Mouse (Mus musculus) liver, embryonic 11.5 days (tissue): Measurements from ENCODE around the gene Crybg1. TPM values are rescaled to one million over a fixed set of nuclear protein-coding genes. Genes with fewer than 3 reads are reported as not detected.

ENCODE experiments used
- ATAC-seq: fragments of 200-750 bp; cut with Nextera tagmentation; replicated peaks from 2 replicates; pipeline ENCODE4 v1.8.0; 2017; ENCODE audit warnings: moderate number of reproducible peaks, mild to moderate bottlenecking, moderate TSS enrichment, moderate library complexity; ENCODE audit not compliant: low FRiP score
- DNase-seq: peaks from one replicate; pipeline ENCODE4 v3.0.0-alpha.2; 2017; ENCODE audit warnings: low spot score
- H3K27ac ChIP-seq: fragments of 300-500 bp; sonication (generic); 2 replicates; pipeline ENCODE4 v1.5.1; 2014; ENCODE audit warnings: mild to moderate bottlenecking, low read depth, low read length, control low read depth
- H3K27me3 ChIP-seq: fragments of 300-500 bp; sonication (generic); replicated peaks from 2 replicates; pipeline ENCODE4 v1.6.1; 2014; ENCODE audit warnings: low read length, mixed read lengths; ENCODE audit not compliant: control insufficient read depth, insufficient read depth
- H3K36me3 ChIP-seq: fragments of 300-500 bp; sonication (generic); 2 replicates; pipeline ENCODE4 v1.6.1; 2014; ENCODE audit warnings: mild to moderate bottlenecking, low read length, moderate library complexity, mixed read lengths; ENCODE audit not compliant: control insufficient read depth, insufficient read depth
- H3K4me1 ChIP-seq: fragments of 300-500 bp; sonication (generic); replicated peaks from 2 replicates; pipeline ENCODE4 v1.6.1; 2014; ENCODE audit warnings: low read length, mixed read lengths; ENCODE audit not compliant: control insufficient read depth, insufficient read depth
- H3K4me2 ChIP-seq: fragments of 300-500 bp; sonication (generic); 2 replicates; pipeline ENCODE4 v1.6.1; 2014; ENCODE audit warnings: mild to moderate bottlenecking, control low read depth, moderate library complexity
- H3K4me3 ChIP-seq: fragments of 300-500 bp; sonication (generic); 2 replicates; pipeline ENCODE4 v1.5.1; 2014; ENCODE audit warnings: low read depth, low read length, control low read depth
- H3K9ac ChIP-seq: fragments of 300-500 bp; sonication (generic); 2 replicates; pipeline ENCODE4 v1.6.1; 2014; ENCODE audit warnings: low read depth, low read length, control low read depth
- H3K9me3 ChIP-seq: fragments of 300-500 bp; sonication (generic); 2 replicates; pipeline ENCODE4 v1.6.1; 2016; ENCODE audit warnings: low read length, inconsistent platforms, mixed read lengths; ENCODE audit not compliant: control insufficient read depth
- WGBS: fragments of 180-500 bp; shearing (Covaris S2); extraction: QIAGEN DNeasy Blood & Tissue Kit; methylation state at CpG from one replicate; pipeline ENCODE4 v1.1.7; 2014; 5-methylcytosine and 5-hydroxymethylcytosine counted together
- polyA plus RNA-seq: library from polyadenylated mRNA; unstranded; fragments of >200 nt; fragmentation: Nextera tagmentation; extraction: Ambion mirVana; gene quantifications from 2 replicates; pipeline ENCODE4 v1.2.1, GENCODE M21; 2014

Gene Crybg1
- polyA plus RNA-seq, 1 experiment from 2014 or later: 0.33 TPM

GRCm38 (mm10) chr10:44160150-44160549 lies 11.5 kb upstream of the Crybg1 start:
- no peak overlapping the region for H3K9ac ChIP-seq
- no peak overlapping the region for H3K4me2 ChIP-seq
- 50% methylated on average over 4 of the region's 4 CpGs for WGBS
- no peaks in the 10 kb centered on the region for H3K9me3 ChIP-seq
- peaks cover 3% of the 10 kb centered on the region; the same call in 1 of the 2 replicates for H3K4me1 ChIP-seq
- no peak overlapping the region for H3K27ac ChIP-seq
- DNase-seq (no peak), ATAC-seq (no peak)
- no peaks in the 10 kb centered on the region for H3K27me3 ChIP-seq
- no peak overlapping the region for H3K4me3 ChIP-seq
- H3K36me3 ChIP-seq: no peaks in the 10 kb centered on the region

GRCm38 (mm10) chr10:44157489-44157888 lies 8.8 kb upstream of the Crybg1 start:
- DNase-seq (no peak), ATAC-seq (no peak)
- Histone ChIP-seq H3K36me3 (no peaks in the 10 kb centered on the region), H3K27ac (no peak overlapping the region), H3K9ac (no peak overlapping the region), H3K4me3 (no peak overlapping the region), H3K9me3 (no peaks in the 10 kb centered on the region), H3K27me3 (no peaks in the 10 kb centered on the region), H3K4me2 (no peak overlapping the region), H3K4me1 (no peaks in the 10 kb centered on the region)
- 67% methylated on average over 2 of the region's 2 CpGs for WGBS

GRCm38 (mm10) chr10:44150501-44150900 lies 1.8 kb upstream of the Crybg1 start:
- Histone ChIP-seq H3K36me3 (no peaks in the 10 kb centered on the region), H3K27ac (no peak overlapping the region)

GRCm38 (mm10) chr10:44143401-44143800 lies 5.3 kb downstream of the Crybg1 start:
- H3K36me3 ChIP-seq: no peaks in the 10 kb centered on the region
- H3K9me3 ChIP-seq: no peaks in the 10 kb centered on the region
- no peak overlapping the region for H3K4me2 ChIP-seq
- H3K9ac ChIP-seq: no peak overlapping the region
- H3K4me1 ChIP-seq: no peaks in the 10 kb centered on the region
- DNase-seq (no peak), ATAC-seq (no peak)
- peaks cover 7% of the 10 kb centered on the region for H3K27me3 ChIP-seq
- WGBS: 84% methylated on average over 10 of the region's 10 CpGs
- no peak overlapping the region for H3K27ac ChIP-seq
- no peak overlapping the region for H3K4me3 ChIP-seq

More at GRCm38 (mm10) chr10:44150501-44150900, 1.8 kb upstream of the Crybg1 start:
- Histone ChIP-seq H3K4me1 (0 out of 2 replicates have a peak, but pooled peaks cover 2% of the 10 kb centered on the region), H3K4me2 (no peak overlapping the region), H3K27me3 (peaks cover 19% of the 10 kb centered on the region), H3K9ac (no peak overlapping the region), H3K9me3 (no peaks in the 10 kb centered on the region), H3K4me3 (no peak overlapping the region)
- WGBS: 93% methylated on average over 2 of the region's 2 CpGs
- DNase-seq: no peak
- no peak for ATAC-seq

- ATAC-seq (no peak), DNase-seq (no peak)
- Histone ChIP-seq H3K4me2 (no peak overlapping the region), H3K27me3 (no peaks in the 10 kb centered on the region), H3K9me3 (no peaks in the 10 kb centered on the region), H3K36me3 (no peaks in the 10 kb centered on the region), H3K4me1 (no peaks in the 10 kb centered on the region), H3K4me3 (no peak overlapping the region), H3K27ac (no peak overlapping the region), H3K9ac (no peak overlapping the region)
- WGBS: 75% methylated on average over 13 of the region's 13 CpGs
Measured at GRCm38 (mm10) chr10:44138137-44138855, 10.4 kb downstream of the Crybg1 start.

- no peak overlapping the region for H3K4me3 ChIP-seq
- no peaks in the 10 kb centered on the region for H3K4me1 ChIP-seq
- H3K36me3 ChIP-seq: no peaks in the 10 kb centered on the region
- H3K9ac ChIP-seq: no peak overlapping the region
- no peaks in the 10 kb centered on the region for H3K27me3 ChIP-seq
- H3K4me2 ChIP-seq: no peak overlapping the region
- ATAC-seq (no peak), DNase-seq (no peak)
- H3K9me3 ChIP-seq: no peaks in the 10 kb centered on the region
- no peak overlapping the region for H3K27ac ChIP-seq
- WGBS: 80% methylated on average over 5 of the region's 5 CpGs
Measured at GRCm38 (mm10) chr10:44126047-44126446, 22.6 kb downstream of the Crybg1 start.

GRCm38 (mm10) chr10:44124400-44124933 lies 24.2 kb downstream of the Crybg1 start:
- Histone ChIP-seq H3K27me3 (no peaks in the 10 kb centered on the region), H3K9me3 (no peaks in the 10 kb centered on the region), H3K36me3 (no peaks in the 10 kb centered on the region), H3K27ac (no peak overlapping the region), H3K4me3 (no peak overlapping the region), H3K4me2 (no peak overlapping the region), H3K4me1 (no peaks in the 10 kb centered on the region), H3K9ac (no peak overlapping the region)
- ATAC-seq (no peak), DNase-seq (no peak)
- 67% methylated on average over 6 of the region's 6 CpGs for WGBS

- Histone ChIP-seq H3K4me2 (no peak overlapping the region), H3K36me3 (no peaks in the 10 kb centered on the region), H3K4me1 (no peaks in the 10 kb centered on the region), H3K9me3 (no peaks in the 10 kb centered on the region), H3K4me3 (no peak overlapping the region), H3K27me3 (no peaks in the 10 kb centered on the region), H3K27ac (no peak overlapping the region), H3K9ac (no peak overlapping the region)
- no peak for ATAC-seq
- WGBS: 67% methylated on average over 4 of the region's 4 CpGs
- no peak for DNase-seq
Measured at GRCm38 (mm10) chr10:44118616-44119015, 30.0 kb downstream of the Crybg1 start.

- 65% methylated on average over 5 of the region's 5 CpGs for WGBS
- H3K36me3 ChIP-seq: no peaks in the 10 kb centered on the region
Measured at GRCm38 (mm10) chr10:44116796-44117195, 31.9 kb downstream of the Crybg1 start.

More at GRCm38 (mm10) chr10:44116796-44117195, 31.9 kb downstream of the Crybg1 start:
- Histone ChIP-seq H3K9me3 (no peaks in the 10 kb centered on the region), H3K27ac (no peak overlapping the region), H3K4me1 (no peaks in the 10 kb centered on the region), H3K27me3 (no peaks in the 10 kb centered on the region), H3K9ac (no peak overlapping the region), H3K4me3 (no peak overlapping the region), H3K4me2 (no peak overlapping the region)
- ATAC-seq (no peak), DNase-seq (no peak)
